Mouse (Mus musculus): Measurements from ENCODE around the gene Pfdn6. TPM values are rescaled to one million over a fixed set of nuclear protein-coding genes. Genes with fewer than 3 reads are reported as not detected.
"Not testable (repeated sequence)": the region's sequence is repeated elsewhere in the genome, so short reads cannot be mapped to it uniquely, and the experiment has no call there.

Gene Pfdn6
- total RNA-seq, 2 experiments from 2014 or later: 56.7 to 58.6 TPM

DNA sequence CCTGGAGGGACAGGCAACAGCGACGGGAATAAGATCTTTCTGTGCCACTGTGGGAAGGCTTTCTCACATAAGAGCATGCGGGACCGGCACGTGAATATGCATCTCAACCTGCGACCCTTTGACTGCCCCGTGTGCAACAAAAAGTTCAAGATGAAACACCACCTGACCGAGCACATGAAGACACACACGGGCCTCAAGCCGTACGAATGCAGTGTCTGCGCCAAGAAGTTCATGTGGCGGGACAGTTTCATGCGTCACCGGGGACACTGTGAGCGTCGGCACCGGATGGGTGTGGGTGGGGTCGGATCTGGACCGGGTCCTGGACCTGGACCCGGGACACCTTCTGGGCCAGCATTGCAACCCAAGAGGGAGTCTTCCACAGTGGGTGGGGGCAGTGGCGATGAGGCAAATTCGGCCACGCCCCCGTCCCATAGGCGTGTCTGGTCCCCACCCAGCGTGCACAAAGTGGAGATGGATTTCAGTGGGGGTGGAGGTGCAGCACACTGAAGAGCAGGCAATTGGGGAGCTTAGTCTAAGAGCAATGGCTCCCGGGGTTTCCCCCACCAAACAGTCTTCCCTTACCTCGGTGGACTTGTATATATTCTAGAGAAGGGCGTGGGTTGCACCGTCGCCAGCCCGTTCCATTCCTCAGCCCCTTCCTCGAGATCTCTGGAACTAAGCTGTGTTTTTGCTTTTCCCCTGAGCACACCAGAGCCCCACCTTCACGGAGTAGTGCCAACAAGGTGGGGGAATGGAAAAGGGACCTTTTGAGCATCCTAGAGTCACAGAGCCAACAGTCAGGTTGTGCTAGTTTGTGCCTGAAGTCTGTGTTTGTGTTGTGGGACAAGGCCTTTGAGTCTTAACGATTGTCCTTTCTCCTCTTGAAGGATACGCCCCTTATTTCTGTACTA is 21.6 kb downstream of the Pfdn6 start:
- DNase-seq: peak; percentile 47 to 57

DNA sequence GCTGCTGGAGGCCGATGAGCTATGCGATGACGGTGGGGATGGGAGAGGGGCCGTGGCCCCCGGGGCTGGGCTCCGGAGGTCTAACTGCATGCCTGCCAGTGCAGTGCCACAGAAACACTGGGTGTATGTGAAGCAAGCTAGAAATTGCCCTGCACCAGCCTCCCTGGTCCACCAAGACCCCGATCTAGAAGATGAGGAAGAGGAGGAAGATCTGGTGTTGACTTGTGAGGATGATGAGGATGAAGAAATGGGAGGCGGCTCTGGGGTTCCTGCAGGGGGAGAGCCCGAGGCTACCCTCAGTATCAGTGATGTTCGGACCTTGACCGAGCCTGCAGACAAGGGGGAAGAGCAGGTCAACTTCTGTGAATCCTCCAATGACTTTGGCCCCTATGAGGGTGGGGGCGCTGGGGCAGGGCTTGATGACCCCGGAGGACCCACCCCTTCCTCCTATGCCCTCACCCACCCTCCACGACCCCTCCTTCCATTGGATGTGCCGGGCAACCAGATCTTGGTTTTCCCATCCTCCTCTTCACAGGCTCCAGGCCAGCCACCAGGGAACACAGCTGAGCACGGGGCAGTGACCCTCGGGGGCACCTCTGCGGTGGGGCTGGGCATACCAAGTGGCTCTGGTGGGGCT is 22.4 kb downstream of the Pfdn6 start:
- peak in 1 of 2 experiments; percentile 3 for DNase-seq
- intact Hi-C loops (cut with DNase I): no loop called here

More for the DNA sequence above, 21.6 kb downstream of the Pfdn6 start:
- intact Hi-C loops (cut with DNase I): no loop called here

DNA sequence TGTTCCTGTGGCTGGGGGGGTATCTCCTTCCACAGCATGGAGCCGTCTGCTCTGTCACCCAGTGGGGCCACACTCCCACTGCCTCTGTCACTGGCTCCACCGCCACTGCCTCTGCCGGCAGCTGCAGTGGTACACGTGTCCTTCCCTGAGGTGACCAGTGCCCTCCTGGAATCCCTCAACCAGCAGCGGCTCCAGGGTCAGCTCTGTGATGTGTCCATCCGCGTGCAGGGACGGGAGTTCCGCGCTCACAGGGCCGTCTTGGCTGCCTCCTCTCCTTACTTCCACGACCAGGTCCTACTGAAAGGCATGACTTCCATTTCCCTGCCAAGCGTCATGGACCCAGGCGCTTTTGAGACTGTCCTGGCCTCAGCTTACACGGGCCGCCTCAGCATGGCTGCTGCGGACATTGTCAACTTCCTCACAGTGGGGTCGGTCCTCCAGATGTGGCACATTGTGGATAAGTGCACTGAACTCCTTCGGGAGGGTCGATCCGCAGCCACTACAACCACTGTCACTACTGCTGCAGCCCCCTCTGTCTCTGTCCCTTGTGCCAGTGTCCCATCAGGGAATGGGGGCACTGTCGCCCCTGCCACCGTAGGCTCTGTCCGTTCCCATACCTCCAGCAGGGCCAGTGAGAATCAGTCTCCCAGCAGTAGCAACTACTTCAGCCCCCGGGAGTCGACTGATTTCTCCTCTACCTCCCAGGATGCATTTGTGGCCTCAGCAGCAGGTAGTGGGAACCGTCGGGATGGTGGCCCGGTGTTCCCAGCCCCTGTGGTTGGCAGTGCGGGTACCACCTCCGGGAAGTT is 23.1 kb downstream of the Pfdn6 start:
- intact Hi-C loops (cut with DNase I): no loop called here
- DNase-seq: peak in 1 of 2 experiments; percentile 11

DNA sequence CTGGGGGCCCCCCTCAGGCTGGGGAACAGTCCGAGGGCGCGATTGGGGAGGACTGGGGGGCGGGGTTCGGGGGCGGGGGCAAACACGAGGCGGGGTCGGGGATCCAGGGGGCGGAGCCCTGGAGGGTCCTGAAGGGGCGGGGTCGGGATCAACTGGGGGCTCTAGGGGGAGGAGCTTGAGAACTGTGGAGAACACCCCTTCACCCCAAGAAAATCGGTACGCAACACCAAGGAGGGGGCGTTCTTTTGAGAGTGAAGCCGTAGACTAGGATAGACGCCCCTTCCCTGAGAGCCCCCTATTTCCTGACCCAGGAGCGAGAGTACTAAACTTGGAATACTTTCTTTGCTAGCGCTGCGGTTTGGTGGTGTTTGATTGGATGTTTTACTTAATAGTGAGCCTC is 23.8 kb downstream of the Pfdn6 start:
- DNase-seq: no peak
- intact Hi-C loops (cut with DNase I): no loop called here

DNA sequence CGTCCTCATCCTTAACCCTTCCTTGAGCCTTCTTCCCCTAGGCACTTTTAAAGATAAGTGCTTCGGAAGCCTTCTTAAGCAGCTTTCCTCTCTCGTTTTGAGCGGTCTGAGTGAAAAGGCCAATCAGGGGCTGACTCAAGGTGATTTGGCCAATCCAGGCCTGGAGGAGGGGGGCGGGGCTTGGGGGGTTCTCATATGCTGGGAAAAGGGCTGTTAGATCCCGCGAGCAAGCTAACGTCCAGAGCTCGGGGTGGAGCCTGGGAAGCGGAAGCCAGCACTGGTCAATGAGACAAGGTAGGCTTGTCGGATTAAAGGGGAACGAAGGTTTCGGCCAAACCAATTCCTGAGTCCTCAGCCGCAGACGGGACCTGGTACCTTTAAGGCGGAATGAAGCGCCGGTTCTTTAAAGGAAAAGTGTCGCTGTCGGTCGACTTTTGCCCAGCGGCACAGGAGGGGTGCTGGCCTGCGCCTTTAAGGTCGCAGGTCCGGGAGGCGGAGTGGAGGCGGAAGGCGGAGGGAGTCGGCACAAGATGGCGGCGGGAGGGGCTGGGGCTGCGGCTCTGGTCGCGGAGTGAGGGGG is 24.4 kb downstream of the Pfdn6 start, which contains the start of the genes Tapbp and Zbtb22:
TSS of gene Tapbp (plus strand) at position 229 of the 580 bp plus-strand sequence.
TSS of gene Zbtb22 (plus strand) at position 234 of the 580 bp plus-strand sequence.
- DNase-seq: peak; percentile 89 to 94
- intact Hi-C loops (cut with DNase I): no loop called here

DNA sequence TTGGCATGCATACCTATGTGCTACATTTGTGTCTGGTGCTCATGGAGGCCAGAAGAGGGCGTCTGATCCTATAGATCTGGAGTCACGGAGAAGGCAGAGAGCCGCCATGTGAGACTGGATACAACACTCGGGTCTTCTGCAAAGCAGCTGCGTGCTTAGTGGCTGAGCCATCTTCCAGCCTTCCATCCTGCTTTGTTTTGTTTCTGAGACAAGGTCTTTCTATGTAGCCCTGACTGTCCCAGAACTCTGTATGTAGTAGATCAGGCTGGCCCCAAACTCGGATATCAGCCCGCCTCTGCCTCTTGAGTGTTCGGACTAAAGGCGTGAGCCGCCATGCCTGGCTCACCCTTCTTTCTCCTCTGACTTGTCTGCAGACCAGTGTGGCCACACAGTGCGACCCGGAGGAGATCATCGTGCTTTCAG is 25.2 kb downstream of the Pfdn6 start:
- DNase-seq: no peak
- intact Hi-C loops (cut with DNase I): no loop called here

DNA sequence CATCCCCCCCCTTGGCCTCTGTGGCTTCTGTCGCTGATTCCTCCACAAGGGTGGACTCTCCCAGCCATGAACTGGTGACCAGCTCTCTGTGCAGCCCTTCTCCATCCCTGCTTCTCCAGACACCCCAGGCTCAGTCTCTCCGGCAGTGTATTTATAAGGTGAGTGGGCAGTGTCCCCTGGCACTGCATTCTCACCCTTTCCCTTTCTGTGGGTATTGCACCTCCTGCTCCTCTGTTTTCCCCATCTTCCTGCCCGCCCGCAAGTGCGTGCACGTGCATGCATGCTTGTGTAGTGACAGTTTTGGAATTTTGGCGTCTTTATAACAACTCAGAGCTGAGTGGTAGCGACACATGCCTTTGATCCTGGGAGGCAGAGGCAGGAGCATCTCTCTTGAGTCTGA is 26.2 kb downstream of the Pfdn6 start:
- intact Hi-C loops (cut with DNase I): no loop called here

DNA sequence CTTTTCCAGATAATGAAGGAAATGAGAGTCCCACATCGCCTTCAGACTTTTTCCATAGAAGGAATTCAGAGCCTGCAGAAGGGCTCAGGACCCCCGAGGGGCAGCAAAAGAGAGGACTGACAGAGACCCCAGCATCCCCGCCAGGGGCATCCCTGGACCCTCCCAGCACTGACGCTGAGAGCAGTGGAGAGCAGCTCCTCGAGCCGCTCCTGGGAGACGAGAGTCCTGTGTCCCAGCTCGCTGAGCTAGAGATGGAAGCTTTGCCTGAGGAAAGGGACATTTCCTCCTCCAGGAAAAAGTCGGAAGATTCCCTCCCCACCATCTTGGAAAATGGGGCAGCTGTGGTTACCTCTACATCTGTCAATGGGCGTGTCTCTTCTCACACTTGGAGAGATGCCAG is 26.9 kb downstream of the Pfdn6 start:
- DNase-seq: no peak
- intact Hi-C loops (cut with DNase I): no loop called here

More for the DNA sequence above, 26.2 kb downstream of the Pfdn6 start:
- DNase-seq: no peak

DNA sequence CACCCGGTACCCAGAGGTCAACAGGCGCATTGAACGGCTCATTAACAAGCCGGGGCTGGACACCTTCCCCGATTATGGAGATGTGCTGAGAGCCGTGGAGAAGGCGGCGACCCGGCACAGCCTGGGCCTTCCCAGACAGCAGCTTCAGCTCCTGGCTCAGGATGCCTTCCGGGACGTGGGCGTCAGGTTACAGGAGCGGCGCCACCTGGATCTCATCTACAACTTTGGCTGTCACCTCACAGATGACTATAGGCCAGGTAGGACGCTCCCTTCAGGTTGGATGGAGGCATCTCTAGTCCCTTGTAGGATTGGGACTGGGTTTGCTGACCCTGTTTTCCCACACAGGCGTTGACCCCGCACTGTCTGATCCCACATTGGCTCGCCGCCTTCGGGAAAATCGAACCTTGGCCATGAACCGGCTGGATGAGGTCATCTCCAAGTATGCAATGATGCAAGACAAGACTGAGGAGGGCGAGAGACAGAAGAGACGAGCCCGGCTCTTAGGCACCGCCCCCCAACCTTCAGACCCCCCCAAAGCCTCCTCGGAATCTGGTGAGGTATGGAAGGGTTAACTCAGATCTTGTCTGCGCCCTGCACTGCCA is 28.2 kb downstream of the Pfdn6 start:
- peak in 1 of 2 experiments; percentile 5 for DNase-seq
- intact Hi-C loops (cut with DNase I): no loop called here

DNA sequence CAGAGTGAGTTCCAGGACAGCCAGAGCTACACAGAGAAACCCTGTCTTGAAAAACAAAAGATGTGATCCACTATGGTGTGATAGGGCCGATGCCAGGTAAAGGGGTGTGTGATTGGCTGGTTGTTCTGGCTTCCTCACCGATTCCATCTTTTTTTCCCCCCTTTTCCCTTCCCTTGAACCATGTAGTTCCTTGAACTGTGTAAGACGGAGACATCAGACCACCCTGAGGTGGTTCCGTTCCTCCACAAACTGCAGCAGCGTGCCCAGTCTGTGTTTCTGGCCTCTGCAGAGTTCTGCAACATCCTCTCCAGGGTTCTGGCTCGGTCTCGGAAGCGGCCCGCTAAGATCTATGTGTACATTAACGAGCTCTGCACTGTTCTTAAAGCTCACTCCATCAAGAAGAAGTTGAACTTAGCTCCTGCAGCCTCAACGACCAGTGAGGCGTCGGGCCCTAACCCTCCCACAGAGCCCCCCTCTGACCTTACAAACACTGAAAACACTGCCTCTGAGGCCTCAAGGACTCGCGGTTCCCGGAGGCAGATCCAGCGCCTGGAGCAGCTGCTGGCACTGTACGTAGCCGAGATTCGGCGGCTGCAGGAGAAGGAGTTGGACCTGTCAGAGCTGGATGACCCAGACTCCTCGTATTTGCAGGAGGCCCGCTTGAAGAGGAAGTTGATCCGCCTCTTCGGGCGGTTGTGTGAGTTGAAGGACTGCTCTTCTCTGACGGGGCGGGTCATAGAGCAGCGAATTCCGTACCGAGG is 28.9 kb downstream of the Pfdn6 start:
- intact Hi-C loops (cut with DNase I): no loop called here

DNA sequence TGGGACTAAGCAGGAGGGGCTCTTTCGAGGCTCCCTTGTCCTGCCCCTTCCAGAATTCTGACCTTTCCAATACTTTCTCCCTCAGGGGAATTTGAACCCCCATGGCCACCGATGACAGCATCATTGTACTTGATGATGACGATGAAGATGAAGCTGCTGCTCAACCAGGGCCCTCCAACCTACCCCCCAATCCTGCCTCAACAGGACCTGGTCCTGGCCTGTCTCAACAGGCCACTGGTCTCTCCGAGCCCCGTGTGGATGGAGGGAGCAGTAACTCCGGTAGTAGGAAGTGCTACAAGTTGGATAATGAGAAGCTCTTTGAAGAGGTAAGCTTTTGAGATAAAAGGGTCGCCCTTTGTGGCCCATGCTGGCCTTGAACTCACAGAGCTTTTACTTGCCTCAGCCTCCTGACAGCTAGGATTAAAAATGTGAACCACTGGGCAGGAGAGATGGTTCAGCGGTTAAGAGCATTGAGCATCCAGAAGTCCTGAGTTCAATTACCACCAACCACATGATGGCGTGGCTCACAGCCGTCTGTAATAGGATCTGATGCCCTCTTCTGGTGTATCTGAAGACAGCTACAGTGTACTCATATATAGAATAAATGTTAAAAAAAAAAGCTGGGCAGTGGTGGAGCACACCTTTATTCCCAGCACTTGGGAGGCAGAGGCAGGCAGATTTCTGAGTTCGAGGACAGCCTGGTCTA is 29.6 kb downstream of the Pfdn6 start:
- intact Hi-C loops (cut with DNase I): no loop called here
- DNase-seq: no peak

More for the DNA sequence above, 28.9 kb downstream of the Pfdn6 start:
- no peak for DNase-seq

DNA sequence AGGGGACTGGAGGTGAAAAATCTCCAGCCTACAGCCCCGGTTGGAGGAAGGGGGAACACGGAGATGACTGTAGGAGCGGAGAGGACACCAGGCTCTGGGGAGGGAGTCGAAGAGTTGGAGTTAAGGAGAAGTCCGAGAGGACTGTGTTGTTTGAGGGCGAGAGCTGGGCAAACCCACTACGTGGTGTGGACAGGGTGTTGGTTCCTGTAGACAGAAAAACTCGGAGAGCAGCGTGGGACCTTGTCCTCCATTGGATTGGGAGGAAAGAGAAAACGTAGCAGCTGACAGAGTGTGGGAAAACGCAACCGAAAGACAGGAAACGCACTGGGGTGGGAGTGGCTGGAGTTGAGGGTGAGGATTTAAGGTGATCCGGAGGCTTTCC is 30.3 kb downstream of the Pfdn6 start:
- DNase-seq: peak in 1 of 2 experiments; percentile 11
- intact Hi-C loops (cut with DNase I): no loop called here

DNA sequence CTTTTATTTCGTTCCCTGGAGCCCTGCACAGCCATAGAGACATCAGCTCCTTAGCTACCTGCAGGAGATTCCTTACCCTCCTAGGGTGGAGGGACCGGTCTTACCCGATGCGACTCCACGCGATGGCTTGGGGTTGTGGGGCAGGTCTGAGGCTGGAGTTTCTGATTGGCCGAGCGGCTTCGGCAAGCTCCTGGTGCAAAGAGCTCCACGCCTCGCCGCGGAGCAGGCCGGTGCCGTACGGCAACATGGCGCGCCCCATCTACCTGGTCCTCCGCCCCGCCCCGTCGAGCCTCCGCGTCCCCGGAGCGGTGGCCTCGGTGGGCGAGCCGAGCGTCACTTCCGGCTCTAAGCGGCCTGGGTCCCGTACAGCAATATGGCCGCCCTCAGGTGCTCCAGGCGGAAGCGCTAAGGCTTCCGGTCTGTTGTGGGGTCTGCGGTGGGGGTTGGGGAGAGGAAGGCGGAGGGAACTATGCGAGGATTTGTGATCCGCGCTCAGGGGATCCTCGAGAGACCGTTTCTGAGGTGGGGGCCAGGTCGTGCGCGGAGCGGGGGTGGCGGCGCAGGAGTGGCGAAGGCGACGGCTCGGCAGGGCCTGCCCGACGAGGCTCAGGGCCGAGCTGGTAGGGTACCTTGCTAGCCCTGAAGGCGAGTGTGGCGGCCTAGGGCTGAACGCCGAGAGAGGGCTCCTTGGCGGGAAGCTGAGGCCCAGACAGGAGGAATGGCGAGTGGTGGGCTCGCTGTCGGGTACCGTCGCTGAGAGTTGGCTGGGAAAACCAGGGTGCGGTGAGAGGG is 30.9 kb downstream of the Pfdn6 start, which contains the start of gene Daxx:
TSS of gene Daxx (plus strand) at position 338 of the 792 bp plus-strand sequence.
- intact Hi-C loops (cut with DNase I): no loop called here
- DNase-seq: peak; percentile 97 to 99

DNA sequence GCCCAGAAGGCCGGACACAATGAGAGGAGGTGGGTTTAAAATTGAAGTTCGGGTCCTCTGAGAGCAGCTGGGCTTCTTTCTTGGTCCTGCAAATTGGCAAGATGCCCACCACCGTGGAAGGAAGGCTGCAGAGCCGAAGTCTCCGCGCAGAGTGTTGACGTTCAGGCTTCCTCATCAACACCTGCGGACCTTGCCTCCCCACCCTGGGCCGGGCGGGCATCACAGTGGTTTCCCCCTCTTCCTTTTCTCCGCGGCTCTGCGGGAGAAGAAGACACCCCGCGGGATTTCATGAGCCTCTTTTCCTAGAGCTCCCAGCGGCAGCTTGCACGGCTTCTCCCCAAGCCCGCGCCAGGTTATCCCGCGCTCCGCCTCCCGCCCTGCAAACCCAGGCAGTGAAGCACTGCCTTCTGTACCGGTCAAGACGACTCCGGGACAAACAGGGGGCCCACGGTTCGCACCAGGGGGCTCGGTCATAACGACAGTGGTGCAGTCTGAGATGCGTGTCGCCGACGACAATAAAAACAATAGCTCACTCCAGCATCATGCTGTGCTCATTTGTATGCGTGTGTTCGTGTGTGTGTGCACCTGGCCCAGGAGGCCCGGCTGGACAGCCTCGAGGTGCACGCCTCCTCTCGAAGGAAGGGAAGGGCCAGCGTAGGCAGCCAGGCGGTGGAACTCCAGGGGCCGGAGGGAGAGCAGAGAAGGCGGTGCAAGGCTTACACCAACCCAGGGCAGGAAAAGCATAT is 31.6 kb downstream of the Pfdn6 start:
- DNase-seq: peak in 1 of 2 experiments; percentile 16
- intact Hi-C loops (cut with DNase I): no loop called here

DNA sequence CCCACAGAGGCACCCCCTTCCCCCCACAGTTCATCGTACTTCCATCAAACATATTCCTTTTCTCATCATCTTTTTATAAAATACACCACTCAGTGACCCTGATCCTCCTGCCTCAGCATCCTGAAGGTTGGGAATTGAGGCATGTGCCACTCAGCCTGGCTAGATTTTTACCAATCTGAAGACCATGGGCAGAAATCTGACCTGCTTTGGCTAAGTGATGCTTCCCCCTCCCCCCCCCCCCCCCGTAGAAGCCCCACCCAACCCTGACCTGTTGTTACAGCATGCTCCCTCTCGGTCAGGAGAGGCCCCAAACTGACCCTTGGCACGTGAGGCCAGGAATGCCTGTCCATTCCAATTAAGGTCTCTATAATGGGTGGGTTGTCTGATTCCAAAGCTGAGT is 35.3 kb downstream of the Pfdn6 start, which contains the start of gene Platr17:
TSS of gene Platr17 (plus strand) at position 301 of the 400 bp plus-strand sequence.
- DNase-seq; intact Hi-C loops (cut with DNase I): not testable (repeated sequence)

DNA sequence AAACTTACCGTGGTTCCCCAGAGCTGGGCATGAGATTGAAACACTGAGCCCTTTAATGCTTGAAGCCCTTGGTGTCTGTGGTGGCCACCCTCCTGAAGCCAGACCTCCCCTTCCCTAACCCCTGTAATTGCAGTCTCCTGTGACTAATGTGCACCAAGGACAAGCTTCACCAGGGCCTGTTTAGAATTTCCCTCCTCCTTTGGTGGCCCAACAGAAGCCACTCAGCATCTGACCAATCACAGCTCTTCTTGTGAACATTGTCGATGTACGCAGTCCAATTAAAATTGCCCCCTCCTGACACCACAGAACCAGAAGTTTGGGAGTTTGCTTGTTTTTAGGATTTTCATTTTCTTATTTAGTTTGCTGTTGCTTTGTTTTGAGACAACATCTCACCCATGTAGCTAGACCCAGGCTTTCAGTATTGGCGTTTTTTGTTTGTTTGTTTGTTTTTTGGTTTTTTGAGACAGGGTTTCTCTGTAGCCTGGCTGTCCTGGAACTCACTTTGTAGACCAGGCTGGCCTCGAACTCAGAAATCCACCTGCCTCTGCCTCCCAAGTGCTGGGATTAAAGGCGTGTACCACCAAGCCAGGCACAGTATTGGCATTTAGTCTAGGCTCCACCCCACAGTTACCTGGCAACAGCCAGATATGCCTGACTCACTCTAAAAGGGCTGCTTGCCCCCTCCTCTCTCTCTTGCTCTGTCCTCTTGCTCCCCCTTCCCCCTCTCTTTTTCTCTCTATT is 36.1 kb downstream of the Pfdn6 start:
- intact Hi-C loops (cut with DNase I): not testable (repeated sequence)

More for the DNA sequence above, 36.1 kb downstream of the Pfdn6 start:
- not testable (repeated sequence) for DNase-seq
